Mouse (Mus musculus) left cerebral cortex, adult 8-10 months (tissue): ENCODE measurements around the gene Fbxl14. TPM values are rescaled to one million over a fixed set of nuclear protein-coding genes. Genes with fewer than 3 reads are reported as not detected.
A peak's percentile ranks its signal among the peaks of the same experiment; 100 is the strongest.

Experiments
- DNase-seq, 2 experiments: peaks; one replicate each; pipeline ENCODE4 v3.0.0; 2022; ENCODE audit warnings: low spot score in 2 of 2
- total RNA-seq, 4 experiments: library from RNA; stranded (reverse); gene quantifications; 2 replicates each; pipeline ENCODE4 v1.2.4; 2022

Fbxl14 gene
- total RNA-seq, 4 experiments from 2014 or later: 31.1 to 35.0 (median 32.7) TPM

DNA sequence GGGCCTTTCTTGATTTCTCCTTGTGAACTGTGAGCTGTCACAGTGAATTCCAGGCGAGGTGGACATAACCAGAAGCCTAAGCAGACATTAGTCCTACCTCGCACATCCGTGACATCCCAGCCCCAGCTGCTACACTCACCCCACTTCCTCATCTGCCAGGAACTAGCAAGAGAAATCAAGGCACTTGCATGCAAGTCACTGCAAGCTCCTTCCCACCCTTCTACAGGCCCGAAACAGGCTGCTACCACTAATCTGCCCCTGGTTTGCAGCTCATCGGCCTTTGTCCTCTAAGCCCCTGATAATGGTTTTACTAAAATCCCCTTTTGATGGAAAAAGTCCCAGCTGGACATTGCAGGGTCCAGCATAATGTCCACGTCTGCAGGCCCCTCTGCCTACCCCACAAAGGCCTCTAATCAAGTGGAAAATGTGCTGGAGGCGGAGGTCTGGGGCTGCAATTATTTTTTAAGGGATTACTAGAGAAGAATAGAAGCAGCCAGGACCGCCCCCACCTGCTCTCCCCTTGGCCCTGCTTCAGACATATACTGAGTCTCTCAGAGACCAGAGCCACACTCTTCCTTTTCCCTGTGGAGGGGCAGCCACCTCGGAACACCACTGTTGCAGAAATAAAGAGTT, 12.6 kb downstream of the Fbxl14 start:
- no peak for DNase-seq

DNA sequence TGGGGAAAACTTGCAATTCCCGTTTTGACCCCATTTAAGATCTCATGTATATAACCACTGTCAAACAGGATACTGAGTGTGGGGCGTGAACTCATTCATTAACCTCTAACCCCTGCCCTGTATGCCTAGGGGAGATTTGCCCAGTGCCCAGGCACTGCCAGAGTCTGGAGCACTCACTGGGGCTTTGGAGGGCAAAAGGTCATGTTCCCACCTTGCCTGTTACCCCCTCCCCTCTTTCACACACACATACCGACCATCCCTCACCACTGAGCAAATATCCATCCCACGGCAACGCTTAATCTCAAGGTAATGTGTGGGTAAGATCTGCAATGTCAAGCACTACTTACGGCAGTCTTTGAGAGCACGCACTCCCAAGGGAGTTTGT, 13.2 kb downstream of the Fbxl14 start:
- DNase-seq: no peak

- DNase-seq: no peak
These were observed 19.8 kb downstream of the Fbxl14 start for GRCm38 (mm10) chr6:119499271-119499670.

DNA sequence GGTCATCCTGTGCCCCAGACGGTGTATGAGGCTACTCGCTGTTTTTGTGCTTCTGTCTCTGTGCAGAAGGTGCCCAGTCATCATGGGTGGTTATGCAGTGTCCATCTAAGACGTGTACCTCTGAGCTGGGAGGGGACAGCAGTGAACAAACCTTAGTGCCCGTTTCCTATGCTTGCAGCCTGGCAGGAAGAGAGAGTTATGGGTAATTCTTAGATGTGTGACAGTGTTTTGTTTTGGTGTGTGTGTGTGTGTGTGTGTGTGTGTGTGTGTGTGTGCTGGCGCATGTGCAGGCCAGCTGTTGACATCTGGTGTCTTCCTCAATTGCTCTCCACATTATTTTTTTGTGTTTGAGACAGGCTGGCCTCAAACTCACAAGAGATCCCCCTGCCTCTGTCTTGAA, 20.6 kb downstream of the Fbxl14 start:
- DNase-seq: no peak

GRCm38 (mm10) chr6:119502031-119502430, 22.6 kb downstream of the Fbxl14 start:
- DNase-seq: no peak

DNA sequence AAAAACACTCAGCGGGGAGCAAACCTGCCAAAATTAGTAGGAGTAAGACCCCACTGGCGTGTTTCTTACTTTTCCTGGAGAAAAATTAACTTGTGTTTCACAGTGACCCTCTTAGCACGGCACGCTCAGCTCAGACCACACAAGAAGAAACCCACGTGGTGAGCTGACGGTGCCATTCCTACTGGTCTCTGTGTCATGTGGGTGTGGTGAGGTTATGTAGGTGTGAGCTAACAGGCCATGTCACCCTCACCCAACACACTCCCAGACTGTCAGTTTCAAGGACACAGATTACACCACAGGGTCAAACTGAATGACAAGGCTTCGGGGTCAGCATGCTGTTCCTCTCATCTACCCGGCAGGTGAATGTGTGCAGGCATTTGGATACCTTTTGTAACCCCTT, 25.3 kb downstream of the Fbxl14 start:
- DNase-seq: no peak

DNA sequence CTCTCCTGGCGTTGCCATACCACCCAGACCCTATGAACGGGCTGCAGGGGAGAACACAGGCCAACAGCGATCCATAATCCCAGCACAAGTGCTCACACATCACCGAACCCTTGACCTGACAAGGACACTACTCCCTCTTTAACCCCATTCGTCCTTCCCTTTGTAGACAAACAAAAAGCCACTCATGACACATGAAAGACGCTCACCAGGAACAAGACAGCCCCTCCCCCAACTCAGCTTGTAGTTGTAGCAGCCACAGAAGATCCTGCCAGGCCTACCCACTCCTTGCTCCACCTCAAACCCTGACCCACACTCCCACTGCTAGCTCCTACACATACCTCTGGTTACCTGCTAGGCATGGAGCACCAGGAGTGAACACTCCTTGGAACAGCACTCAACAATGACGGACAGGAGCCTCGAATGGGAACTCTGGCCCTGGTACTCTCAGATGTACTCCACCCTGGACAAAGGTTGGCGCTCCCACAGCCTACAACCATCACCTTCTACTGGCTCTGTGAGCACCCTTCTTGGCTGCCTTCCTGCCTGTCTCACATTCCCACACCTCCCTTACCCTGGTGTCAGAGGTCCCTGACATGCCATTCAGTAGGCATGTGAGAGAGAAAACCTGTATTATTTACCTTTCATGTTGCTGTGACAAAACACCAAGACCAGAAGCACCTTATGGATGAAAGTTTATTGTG, 26.2 kb downstream of the Fbxl14 start:
- DNase-seq: no peak

DNA sequence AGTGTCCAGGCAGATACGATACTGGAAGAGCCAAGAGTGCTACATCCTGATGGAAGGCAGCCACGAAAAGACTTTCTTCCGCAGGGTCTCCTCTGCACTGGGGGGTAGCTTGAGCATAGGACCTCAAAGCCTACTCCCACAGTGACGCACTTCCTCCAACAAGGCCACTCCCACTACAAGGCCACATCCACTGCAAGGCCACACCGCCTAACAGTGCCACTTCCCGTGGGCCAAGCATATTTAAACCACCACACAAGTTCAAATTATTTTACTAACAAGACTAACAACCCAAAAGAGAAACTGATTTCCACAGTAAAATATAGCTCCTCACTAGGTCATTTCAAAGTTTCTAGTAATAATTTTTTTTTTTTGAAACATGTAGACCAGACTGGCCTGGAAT, 28.8 kb downstream of the Fbxl14 start:
- DNase-seq: no peak

DNA sequence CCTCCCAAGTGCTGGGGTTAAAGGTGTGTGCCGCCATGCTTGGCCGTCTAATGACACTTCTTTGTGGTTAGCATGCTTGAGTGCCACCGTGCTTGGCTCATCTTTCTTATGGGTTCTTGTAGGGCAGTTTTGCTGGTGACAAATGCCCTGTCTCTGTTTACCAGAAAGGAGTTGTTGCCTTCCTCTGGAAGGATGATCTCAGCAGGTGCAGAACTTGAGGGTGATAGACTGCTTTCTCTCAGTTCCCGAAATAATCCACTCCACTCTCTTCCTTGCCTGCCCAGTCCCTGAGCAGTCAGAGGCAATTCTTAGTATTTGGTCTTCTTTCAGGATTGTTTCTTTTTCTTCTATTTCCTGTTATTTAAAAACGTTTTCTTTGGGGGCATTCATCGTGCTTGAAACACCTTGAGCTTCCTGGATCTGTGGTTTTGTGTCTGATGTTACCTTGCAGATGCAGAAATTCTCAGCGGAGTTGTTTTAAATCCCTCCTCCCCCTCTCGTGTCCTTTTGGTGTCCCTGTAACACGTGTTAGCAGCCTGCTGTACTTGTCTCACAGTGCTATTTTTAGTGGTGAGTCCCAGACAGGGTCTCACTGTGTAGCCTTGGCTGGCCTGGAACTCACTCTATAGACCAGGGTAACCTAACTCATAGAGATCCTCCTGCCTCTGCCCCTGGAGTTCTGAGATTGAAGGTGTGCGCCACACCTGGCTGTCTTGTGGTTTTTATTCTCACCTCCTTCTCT, 29.3 kb downstream of the Fbxl14 start:
- DNase-seq: no peak

DNA sequence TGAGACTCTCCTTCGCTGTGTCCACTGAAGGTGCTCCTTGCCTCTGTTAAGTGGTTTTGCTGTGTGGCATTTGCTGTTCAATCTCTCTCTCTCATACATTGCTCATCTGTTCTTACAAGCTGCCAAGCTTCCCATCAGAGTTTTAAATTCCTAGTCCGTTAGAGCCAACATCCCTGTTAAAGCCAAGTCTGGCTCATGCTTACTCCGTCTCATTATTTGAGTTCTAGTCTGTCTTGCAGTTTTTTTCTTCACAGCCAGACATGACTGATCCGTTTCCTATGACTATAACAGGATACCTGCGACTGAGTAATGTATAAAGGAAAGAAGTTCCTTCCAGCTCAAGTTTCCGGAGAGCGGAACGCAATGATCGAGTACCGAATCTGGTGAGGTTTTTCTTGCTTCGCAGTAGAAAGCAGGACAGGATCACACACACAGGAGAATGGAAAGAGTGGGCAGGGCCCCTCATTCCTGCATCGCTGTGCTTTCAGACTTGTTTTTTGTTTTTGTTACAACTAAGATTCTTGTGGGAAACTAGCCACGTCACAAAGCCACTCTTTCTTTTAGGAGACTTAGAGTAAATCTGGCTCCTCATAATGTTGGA, 30.1 kb downstream of the Fbxl14 start:
- DNase-seq: no peak

DNA sequence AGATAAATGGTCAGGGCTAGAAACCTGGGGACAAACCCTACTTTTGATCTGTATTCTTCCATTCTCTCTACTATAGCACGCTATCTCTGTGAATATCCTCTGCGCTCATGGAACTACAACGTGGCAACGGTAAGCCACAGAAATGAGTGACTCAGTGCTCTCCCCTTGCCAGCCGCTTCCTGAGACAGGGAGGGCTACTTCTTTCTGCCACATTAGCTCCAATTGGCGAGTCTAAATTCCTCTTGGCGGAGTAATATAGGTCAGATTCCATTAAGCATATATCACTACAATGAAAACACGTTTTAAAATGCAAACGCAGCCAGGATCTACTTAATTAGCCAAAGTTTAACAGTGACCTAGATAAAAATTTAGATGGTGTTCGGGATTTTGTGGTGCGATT, 33.2 kb downstream of the Fbxl14 start:
- DNase-seq: no peak

DNA sequence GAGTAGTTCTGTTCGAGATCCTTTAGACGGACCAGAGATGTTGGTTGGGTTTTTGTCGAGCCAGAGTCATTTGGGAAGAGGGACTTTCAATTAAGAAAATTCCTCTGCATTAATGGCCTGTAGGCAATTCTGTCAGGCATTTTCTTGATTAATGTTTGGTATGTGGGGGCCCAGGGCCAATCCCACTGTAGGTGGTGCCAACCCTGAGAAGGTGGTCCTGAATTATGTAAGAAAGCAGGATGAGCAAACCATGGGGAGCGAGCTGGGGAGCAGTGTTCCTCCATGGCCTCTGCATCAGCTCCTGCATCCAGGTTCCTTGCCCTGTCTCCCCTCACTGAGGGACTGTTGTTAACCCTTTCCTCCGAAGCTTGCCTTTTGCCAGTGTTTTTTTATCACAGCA, 34.0 kb downstream of the Fbxl14 start:
- DNase-seq: no peak

- DNase-seq: no peak
These were observed 34.6 kb downstream of the Fbxl14 start for GRCm38 (mm10) chr6:119514085-119514484.

DNA sequence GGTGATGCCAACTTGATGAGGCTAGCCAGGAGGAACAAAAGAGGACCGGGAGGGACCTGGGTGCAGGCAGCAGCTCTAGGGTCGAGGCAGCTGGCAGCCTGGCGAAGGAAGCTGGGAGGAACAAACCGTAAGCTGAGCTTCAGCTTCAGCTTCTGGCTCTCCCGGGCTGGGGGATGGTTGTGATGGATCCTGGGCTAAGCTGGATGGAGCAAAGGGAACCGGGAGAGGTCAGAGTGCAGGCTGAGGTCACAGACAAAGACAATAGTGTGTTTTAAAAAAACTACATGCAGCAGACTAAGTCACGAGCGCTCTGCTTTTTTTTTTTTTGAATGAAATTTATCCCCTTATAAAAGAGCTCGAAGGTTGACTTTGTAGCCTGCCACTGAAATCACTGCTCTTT, 41.3 kb downstream of the Fbxl14 start:
- no peak for DNase-seq

GRCm38 (mm10) chr6:119521482-119521900, 42.0 kb downstream of the Fbxl14 start:
- DNase-seq: peak in 1 of 2 experiments; percentile 77

DNA sequence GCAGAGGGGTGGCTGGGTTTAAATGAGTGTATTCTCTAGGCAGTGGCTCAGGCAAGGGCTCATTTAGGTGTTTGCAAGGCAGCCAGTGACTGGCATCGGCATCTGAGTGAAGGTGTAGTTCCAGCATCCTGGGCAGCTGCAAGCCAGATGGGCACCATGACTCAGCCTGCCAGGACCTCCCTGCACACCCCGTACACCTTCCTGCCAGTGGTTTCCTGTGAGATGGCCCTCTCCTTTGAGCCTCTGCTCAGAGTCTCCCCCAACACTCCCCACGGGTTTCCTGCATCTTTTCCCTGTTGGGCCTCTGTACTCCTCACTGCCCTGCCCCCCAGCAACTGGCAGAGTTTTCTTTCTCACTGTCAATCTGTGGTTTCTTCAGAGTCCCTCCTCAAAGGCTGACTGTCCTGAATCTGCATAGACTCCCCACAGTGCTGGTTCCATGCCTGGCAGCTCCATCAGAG, 42.5 kb downstream of the Fbxl14 start:
- peak in 1 of 2 experiments; percentile 60 for DNase-seq

DNA sequence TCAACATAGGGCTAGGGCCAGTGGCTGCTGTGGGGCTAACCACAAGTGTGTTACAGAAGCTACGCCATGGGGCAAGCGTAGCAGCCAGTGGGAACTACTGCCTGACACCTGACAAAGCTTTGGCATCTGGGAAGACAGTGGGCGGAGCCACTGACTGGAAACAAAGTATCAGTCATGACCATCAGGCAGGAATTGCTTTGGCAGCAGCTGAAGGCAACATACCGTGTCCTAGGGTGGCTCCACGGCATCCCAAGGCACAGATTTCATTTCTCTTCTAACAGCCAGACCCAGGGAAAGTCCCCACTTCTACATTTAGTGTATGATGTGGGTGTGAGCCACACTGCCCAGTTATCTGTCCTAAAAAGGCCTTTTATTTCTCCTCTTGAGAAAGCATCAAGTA, 47.0 kb downstream of the Fbxl14 start:
- no peak for DNase-seq

DNA sequence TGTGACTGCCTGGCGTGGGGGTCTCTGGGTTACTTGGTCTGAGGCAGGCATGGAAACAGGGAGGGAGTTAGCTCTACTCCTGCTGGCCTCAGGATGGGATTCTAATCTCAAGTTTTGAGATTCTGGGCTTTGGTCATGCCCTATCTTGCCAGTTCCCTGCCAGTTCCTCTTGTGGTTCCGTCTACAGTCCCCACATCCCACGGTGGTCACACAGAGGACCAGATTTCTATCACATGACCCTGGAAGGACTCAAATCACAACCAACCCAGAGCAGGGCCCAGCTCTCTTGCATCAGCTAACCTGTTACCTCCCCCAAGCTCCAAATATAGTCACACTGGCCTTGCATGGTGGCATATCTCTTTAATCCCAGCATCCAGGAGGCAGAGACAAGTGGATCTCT, 50.2 kb downstream of the Fbxl14 start:
- DNase-seq: no peak
